Mouse (Mus musculus) T-helper 1 cell (primary cell): ENCODE data around the gene Drg1.

ENCODE experiments used
- in situ Hi-C: fragments of 300-600 bp; cut with MboI, MseI; formaldehyde crosslinking; loops from one replicate; pipeline ENCODE4 v1.15.1; 2025; ENCODE audit warnings: high pct_unique_total_duplicates

Drg1 gene

DNA sequence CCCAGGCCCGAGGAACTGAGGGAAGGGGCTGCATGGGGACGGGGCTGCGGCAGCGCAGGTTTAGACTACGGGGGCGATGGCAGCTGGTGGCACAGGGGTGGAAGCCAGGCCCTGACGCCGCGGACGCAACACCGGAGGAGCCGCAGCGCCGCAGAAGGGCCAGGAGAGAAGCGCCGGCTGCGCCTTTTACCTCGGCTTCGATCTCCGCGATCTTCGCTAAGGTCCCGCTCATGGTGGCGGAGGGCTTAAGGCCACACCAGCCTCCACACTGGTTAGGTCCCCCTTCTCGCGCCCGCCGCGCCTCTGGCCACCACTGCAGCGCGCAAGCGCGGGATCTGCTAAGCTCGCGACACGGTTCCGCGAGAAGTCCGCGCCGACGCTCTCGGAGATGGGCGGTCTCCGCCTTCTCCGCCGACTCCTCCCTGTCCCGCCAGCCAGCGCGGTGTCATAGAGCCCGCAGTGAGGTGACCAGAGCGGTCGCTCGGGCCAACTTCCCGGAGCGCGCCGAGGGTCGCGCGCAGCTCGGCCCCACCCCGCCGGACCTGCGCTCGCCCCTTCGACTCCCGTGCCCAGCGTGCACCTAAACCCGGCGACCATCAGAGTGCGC is at the start of gene Drg1:
Drg1 (minus strand) TSS at position 337 of the 607 bp plus-strand sequence.
- in situ Hi-C loops: no loop called here

DNA sequence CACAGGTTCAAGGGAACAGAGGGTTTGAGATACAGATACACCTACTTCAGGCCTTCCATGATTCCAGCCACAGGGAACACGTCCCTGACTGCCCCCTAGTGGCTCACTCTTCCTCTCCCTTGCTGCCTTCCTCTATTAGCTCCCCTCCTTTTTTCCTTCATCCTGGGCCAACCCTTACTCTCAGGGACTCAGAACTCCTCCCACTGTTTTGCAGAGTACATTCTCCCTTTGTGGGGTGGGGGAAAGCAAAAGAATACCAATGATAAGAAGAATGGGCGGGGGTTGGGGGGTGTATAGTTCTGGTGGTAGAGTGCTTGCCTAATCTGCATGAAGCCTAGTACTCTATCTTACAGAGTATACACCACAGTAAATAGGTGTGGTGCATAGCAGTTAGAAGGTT is 47.9 kb upstream of the Drg1 start:
- in situ Hi-C loops: no loop called here

DNA sequence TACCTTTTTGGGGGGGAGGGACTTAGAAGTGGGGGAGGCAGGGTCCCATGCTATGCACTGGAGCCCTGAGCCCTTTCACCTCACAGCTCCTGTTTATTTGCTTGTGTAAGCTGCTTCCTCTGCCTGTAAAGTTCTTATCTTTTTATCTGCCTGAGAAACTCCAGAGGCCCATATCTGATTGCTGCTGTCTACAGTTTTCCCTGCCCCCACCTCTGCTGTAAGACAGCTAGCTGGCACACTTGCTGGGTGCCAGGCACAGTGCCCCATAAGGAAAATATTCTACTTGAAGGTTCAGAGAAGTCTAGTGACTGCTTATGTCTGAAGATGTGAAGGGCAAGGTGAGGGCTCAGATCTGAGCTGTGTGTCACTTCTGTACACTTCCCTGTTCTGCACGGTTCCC is 47.1 kb upstream of the Drg1 start:
- in situ Hi-C loops: no loop called here

DNA sequence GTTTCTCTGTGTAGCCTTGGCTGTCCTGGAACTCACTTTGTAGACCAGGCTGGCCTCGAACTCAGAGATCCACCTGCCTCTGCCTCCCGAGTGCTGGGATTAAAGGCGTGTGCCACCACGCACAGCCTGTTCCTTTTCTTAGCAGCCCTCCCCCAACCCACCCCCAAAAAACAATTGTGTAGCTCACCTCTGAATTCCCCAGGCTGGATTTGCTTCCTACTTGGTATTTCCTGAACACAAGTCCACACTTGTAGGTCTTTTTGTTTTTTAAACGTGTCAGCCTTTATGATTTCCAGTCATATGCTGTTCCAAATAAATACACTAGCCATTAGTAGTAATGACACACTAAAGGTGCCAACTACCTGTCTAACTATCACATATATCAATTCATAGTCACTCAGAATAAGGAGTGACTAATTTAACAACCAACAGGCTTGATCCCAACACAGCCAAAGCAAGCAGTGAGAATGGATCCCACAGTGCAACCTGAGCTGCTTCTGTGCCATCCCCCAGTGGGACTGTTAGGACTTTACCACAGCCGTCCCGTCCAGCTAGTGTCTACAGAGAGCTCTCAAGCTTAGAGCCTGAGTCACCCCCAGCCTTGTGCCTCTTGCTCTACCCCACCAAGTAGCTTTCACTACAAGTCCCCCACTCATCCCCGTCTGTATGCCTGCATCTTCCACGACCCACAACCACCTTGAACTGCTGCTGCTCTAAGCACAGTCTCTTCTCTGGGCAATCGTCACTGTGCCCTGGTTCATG is 45.6 kb upstream of the Drg1 start:
- in situ Hi-C loops: no loop called here

DNA sequence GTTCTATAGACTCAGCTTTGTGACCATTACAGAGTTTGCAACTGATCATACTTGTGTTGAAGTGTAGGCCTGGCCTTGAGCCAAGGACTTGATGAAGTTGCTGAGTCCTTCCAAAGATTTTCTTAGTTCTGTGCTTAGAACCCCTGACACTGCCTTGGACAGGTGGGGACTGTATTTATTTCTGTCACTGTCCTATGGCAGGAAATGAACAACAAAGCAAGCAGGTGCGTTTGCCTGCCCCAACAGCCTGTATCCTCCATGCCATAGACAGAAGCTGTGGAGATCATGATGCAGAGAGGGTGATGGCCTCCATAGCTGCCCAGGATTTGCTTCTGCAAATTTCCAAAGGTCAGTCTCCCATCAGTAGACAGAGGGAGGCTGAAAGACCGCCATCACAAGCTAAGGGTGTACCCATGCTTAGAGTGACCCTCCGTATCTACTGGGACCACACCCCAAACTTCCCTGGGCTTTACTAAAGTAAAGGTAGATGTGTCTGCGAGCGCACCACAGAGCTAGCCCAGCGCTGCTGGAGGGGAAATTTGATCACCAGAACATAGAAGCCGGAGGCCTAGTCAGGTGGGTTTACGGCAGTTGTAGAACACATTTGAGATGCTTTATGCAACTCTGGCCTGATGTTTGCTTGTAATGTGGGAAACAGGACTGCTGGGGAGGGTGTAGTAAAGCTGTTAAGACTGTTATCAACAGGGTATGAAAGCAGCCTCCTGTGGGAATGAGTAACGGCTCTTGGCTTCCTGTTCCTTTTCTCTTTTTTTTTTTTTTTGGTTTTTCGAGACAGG is 44.8 kb upstream of the Drg1 start:
- in situ Hi-C loops: no loop called here

DNA sequence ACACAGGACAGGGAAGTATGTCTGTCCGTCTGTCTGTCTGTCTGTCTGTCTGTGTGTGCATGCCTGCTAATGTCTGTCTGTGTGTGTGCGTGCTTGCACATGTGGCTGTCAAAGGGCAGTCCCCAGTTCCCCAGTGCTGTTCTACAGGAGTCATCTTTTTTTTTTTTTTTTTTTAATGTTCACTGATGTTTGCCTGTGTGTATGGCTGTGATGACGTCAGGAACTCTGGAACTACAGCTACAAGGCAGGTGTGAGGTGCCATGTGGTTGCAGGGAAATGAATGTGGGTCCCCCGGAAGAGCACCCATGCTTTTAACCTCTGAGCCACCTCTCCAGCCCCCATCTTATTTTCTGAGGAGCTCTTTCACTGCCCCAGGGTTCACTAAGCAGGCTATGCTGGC is 43.7 kb upstream of the Drg1 start:
- in situ Hi-C loops: no loop called here

DNA sequence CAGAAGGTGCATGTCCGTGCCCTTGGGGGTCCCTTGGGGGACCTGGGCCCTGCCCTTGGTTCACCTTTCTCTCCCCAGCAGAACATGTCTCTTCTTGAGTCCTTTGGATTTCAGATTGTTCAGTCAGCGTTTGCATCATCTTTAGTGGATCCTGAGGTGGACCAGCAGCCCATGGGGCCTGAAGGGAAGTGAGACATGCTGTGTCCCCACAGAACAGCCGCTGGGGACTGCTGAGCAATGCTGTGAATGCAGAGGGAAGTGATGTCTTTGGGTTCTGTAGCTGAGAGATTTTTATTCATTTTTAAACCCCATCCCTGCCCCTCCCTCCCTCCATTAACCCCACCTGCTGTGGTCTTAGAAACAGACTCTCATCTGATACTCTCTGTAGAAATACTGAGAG is 41.7 kb upstream of the Drg1 start:
- in situ Hi-C loops: no loop called here

DNA sequence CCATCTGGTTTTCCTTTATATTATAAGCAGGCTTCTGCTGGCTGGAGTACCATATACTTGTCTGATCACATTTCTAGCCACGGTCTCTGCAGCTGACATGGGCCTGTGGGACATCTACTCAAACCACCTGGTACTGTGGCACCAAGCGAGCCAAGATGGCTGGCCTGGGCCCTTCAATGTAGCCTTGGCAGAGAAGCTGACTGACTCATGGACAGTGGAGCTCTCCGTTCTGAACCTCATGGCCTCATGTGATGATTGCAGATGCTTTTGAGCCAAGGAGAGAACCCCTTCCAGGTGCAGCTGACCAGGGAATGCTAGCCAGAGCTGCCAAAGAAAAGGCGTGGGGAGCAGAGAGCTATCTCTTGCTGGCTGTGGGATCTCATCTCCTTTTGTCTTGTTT is 39.6 kb upstream of the Drg1 start:
- in situ Hi-C loops: no loop called here

DNA sequence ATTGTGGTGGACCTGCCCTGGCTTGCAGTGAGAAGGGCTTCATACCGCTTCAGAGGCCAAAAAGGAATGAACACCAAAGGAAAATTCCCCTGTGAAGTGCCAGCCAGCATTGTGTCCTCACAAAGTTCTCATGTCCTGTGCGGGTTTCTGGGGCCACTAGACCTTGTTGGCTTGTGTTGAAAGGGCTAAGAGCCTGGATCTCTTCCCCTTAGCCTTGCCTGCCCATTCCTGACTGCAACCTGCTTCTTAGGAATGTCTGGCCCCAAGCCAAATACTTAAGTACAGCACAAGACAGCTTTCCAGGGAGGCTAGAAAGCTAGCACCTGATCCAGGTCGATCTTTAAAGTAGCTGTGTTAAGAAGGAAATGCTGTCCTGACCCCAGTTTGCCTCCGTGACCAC is 36.6 kb upstream of the Drg1 start:
- in situ Hi-C loops: no loop called here

DNA sequence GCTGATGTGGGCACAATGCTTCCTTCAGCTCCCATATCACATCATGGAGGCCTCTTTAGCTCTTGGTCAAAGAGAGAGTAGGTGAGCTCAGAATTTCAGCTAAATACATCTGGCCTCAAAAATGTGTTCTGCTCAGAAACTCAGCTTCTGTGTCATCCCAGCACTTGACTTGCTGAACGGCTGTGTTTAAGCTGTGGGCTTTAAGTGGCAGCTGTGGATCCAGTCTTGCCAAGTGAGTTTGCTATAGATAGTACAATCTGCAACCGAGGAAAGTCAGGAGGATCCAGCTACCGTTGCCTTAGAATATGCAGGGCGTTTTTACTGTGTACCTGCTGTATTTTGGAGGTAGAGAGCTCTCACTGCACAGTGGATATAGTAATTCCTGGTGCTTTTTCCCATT is 36.2 kb upstream of the Drg1 start:
- in situ Hi-C loops: no loop called here

DNA sequence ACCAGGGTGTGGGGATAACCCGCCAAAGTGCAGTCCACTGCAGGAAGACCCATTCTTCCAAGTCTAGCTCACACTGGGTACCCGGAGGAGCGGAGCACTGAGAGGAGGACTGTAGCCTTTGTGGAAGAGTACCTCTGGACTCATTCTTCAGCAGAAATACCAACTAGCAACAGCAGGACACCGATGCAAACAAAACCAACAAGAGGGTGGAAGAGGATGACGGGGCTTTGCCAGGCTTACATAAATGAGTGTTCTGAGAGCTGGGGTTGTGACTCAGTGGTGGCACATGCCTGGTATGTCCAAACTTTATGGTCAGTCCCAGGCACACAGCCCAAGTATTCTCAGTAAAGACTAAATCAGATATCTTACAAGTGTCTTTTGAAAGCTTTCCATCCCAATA is 34.9 kb upstream of the Drg1 start:
- in situ Hi-C loops: no loop called here

DNA sequence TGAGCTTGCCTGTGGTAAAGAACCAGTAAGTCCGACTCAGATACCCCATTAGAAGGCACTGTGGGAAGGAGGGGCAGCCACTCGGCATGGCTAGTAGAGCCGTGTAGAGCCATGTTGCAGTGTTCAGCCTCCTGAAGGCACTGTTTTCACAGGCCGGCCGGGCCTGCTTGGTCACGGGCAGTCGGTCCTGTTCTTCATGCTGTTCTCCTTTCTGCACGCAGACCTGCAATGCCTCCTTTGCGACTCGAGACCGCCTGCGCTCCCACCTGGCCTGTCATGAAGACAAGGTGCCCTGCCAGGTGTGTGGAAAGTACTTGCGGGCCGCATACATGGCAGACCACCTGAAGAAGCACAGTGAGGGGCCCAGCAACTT is 32.6 kb upstream of the Drg1 start:
- in situ Hi-C loops: no loop called here

DNA sequence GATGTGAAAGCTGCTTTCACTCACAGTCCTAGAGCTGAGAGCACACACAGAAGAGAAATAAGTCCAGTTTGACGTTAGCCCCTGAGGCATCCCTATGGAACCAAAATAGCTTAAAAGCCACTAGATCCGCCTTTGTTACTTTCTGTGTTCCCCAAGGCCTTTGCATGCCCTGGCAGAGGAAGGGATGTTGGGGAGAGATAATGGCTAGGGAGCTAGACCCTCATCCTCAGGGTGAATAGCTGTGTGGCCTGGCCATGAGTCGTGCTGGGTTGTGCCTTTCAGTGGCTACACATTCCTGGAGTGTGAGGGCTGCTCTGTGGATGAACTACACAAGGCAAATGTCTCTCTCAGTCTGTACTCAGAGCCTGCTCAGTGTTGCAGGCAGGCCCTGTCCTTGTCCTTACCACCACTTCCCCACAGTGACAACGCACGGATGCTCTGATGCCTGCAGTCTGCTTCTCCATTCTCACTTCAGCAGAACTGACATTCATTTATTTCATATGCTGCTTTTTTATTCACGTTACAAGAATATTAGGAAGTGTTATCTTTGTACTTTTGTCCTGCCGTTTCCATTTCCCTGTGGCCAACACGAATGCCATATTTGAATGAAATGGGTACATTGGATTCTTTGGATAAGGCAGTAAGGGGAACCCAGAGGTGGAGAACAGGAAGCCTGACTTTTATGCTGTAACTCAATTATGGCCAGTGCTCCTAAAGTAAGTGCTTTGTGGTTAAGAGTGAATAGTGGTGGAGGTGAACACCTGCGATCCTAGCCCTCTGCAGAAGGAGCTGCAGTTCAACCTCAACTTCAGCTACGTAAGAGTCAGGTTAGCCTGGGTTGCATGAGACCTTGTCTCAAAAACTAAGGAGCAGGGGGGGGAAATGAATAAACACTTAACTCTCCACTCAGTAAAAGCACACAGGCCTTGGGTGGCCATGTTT is 31.9 kb upstream of the Drg1 start:
- in situ Hi-C loops: no loop called here

DNA sequence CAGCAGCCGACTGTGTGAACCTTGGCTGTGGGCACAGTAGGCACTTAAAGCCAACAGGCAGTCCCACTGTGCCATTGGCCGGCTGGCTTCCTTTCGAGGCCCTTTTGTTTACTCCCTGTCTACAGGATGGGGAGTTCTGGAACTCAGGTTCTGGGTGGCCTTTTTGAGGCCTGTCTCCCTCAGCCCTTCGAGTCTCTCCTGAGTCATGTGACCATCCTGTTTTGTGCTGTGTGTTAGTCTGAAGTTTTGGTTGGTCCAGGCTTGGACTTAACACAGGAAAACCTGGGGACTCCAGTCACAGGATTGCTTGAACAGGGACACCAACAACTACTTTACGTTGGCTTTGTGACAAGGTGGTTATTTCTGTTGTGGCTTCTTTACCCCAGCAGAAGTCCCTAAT is 29.8 kb upstream of the Drg1 start:
- in situ Hi-C loops: no loop called here

DNA sequence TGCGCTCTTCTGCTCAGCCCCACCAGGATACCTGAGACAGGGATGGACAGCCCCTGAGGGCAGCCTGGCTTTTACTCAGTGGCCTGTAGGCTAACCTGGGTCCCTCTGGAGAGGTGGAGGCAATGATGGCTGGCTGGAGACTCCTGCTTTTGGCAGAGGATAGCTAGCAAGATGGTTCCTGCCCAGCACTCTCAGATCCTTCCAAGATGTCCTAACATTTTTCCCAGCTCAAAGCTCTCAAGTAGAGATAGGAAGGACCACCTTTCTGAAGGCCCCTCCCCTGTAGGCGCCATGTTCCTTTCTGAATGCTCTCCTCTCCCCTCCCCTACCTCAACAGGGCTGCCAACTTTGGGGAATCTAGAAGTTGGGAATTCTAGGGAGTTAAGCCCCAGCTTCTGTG is 28.4 kb upstream of the Drg1 start:
- in situ Hi-C loops: loop anchor here (5.0 kb wide), 1 partner anchor 38 kb away; the partner anchor contains the start of gene Pik3ip1

DNA sequence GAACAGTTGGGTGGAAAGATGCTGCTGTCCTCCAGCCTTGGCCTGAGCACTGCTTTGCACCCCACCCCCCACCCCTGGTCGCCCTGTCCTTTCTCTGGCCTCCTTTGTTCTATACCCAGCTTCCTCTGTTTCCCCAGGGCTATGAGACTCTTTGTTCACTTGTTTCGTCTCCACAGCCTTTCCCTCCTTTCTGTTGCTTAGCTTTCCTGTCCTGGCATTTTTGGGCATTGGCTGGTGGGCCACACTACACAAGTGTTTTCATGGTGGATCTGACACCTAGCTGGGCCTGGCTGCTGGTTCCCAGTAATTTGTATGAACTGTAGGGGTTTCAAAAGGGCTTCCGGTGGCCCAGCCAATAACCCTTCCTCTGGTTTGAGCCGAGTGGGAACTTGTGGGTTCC is 27.1 kb upstream of the Drg1 start:
- in situ Hi-C loops: loop anchor here (5.0 kb wide), 1 partner anchor 39 kb away; the partner anchor contains the start of gene Pik3ip1

DNA sequence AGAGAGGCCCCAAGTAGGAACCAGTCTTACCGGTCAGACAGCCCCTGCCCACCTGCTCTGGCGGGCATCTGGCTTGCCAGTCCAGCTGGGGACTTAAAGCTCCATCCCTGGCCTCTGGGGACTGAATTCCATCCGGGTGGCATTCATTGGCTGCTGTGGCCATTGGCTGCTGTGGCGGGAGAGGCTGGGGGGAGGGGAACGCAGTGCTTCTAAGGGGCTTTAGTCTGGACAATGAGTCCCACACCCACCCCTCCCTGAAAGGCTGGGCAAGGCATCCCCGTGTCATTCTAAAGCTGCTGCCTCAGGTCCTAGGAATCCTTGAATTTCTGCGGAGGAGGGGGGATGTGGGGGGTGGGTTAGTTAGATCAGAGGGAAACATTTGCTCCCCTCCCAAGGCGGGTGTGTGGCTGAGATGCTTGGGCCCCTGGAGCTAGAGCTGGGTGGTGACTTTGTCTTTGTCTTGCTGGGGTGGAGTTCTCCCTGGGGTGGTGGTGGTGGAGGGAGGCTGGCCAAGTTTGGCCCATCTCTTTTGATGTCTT is 26.6 kb upstream of the Drg1 start:
- in situ Hi-C loops: loop anchor here (5.0 kb wide), 1 partner anchor 40 kb away; the partner anchor contains the start of gene Pik3ip1

DNA sequence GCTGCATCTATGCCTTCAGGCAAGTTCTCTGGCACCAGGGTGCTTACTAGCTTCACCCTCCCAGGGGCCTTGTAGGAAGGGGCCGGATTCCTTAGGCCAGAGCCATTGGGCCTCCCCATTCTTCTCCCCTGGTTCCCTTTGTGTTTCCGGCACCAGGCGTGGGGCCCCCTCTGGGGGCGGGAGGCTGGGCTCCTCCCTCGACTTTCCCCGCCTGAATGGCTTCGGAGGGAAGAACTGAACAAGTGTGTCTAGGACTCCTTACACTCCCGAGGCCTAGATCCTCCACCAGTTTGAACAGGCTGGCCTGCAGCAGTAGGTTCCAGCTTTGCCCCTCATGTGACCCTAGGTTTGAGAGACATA is 25.8 kb upstream of the Drg1 start:
- in situ Hi-C loops: loop anchor here (5.0 kb wide), 1 partner anchor 40 kb away; the partner anchor contains the start of gene Pik3ip1

DNA sequence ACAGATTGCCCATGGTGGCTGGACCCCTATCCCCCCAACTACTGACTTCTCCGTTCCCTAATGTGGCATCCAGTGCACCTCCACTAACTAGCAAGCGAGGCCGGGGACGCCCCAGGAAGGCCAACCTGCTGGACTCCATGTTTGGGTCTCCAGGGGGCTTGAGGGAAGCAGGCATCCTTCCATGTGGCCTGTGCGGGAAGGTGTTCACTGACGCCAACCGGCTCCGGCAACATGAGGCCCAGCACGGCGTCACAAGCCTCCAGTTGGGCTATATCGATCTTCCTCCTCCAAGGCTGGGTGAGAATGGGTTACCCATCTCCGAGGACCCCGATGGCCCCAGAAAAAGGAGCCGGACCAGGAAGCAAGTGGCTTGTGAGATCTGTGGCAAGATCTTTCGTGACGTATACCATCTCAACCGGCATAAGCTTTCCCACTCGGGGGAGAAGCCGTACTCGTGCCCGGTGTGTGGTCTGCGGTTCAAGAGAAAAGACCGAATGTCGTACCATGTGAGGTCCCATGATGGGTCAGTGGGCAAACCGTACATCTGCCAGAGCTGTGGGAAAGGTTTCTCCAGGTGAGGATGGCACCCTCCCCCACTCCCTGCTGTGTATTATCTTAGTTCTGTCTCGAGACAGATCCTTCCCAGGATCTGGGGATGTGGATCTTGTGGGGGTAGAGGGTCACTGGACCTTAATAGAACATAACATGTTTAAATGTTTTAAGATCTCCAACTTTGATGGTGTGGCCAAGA is 25.3 kb upstream of the Drg1 start:
- in situ Hi-C loops: loop anchor here (5.0 kb wide), 1 partner anchor 41 kb away; the partner anchor contains the start of gene Pik3ip1

DNA sequence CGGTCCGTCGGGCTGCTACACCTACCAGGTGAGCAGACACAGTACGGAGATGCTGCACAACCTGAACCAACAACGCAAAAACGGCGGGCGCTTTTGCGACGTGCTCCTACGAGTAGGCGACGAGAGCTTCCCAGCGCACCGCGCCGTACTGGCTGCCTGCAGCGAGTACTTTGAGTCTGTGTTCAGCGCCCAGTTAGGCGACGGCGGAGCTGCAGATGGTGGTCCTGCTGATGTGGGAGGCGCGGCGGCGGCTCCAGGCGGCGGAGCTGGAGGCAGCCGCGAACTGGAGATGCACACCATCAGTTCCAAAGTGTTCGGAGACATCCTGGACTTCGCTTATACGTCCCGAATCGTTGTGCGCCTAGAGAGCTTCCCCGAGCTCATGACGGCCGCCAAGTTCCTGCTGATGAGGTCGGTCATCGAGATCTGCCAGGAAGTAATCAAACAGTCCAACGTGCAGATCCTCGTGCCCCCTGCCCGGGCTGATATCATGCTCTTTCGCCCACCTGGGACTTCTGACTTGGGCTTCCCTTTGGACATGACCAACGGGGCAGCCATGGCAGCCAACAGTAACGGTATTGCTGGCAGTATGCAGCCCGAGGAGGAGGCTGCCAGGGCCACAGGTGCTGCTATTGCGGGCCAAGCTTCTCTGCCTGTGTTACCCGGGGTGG is 24.6 kb upstream of the Drg1 start:
- in situ Hi-C loops: loop anchor here (5.0 kb wide), 1 partner anchor 42 kb away; the partner anchor contains the start of gene Pik3ip1
